ENCODE assay signal across 31 mouse cellular contexts in genomic region chr12:100953926-100954325, GRCm38 (mm10). TPM values are rescaled to one million over a fixed set of nuclear protein-coding genes. Genes with fewer than 3 reads are reported as not detected.
DNase-seq lines count a peak whose midpoint lies in the region; ATAC-seq and TF ChIP-seq lines count a peak whose summit lies in the region.
"Had no signal": no experiment of that assay in that cellular context is flagged by ENCODE, and none has a peak within 500 bp of the region (broad histone marks: within the 10 kb centered on the region; RNA-seq: fewer than 3 reads in every experiment).

No protein-coding gene starts in this region.

- no peak for TF ChIP-seq POLR2A in liver, adult 2 months (IDR thresholded peaks at IDR 0.05; ENCODE audit: extremely low read depth, insufficient read depth, low read length)

- no peak overlapping the region for H3K4me2 ChIP-seq in heart, embryonic 12.5 days
- H3K4me2 ChIP-seq in liver, postnatal 0 days (ENCODE audit: low read depth, low read length): no peak overlapping the region
- H3K4me2 ChIP-seq: embryonic facial prominence, embryonic 13.5 days; forebrain, embryonic 15.5 days; hindbrain, embryonic 13.5 days; limb, embryonic 12.5 days; lung, embryonic 14.5 days; midbrain, embryonic 15.5 days; neural tube, embryonic 13.5 days had no signal

- intact Hi-C loops in heart, postnatal 14 days (cut with DNase I): loop anchor here (2.0 kb wide), 1 partner anchor 17 kb away; no protein-coding TSS in a partner anchor

- no peak overlapping the region for H3K9ac ChIP-seq in heart, embryonic 12.5 days
- H3K9ac ChIP-seq in liver, adult 2 months (ENCODE audit: low read depth, low read length): no peak overlapping the region
- H3K9ac ChIP-seq in liver, postnatal 0 days (replicated peaks): no peak overlapping the region; the same call in 1 of the 2 replicates
- H3K9ac ChIP-seq: embryonic facial prominence, embryonic 13.5 days; forebrain, embryonic 15.5 days; hindbrain, embryonic 13.5 days; limb, embryonic 12.5 days; lung, embryonic 14.5 days; midbrain, embryonic 15.5 days; neural tube, embryonic 13.5 days had no signal

- peaks cover 24% of the 10 kb centered on the region for H3K4me1 ChIP-seq in heart, embryonic 12.5 days (replicated peaks)
- H3K4me1 ChIP-seq in brown adipose tissue, adult 24 weeks (ENCODE audit: control insufficient read depth, insufficient read depth, insufficient read length, low read length): peaks cover 29% of the 10 kb centered on the region
- peaks cover 2% of the 10 kb centered on the region; the same call in 1 of the 2 replicates for H3K4me1 ChIP-seq in liver, adult 2 months (ENCODE audit: control insufficient read depth, insufficient read depth, low read length)
- H3K4me1 ChIP-seq in liver, postnatal 0 days (ENCODE audit: insufficient read depth): peaks cover 48% of the 10 kb centered on the region

- no peak overlapping the region for H3K27ac ChIP-seq in heart, embryonic 12.5 days (ENCODE audit: poor library complexity, severe bottlenecking)
- H3K27ac ChIP-seq in brown adipose tissue, adult 24 weeks (replicated peaks; ENCODE audit: low read depth, low read length): peak overlapping the region; percentile 16; the same call in 1 of the 2 replicates
- H3K27ac ChIP-seq in liver, adult 2 months (replicated peaks; ENCODE audit: insufficient read depth, low read depth, low read length): no peak overlapping the region
- H3K27ac ChIP-seq in liver, postnatal 0 days (ENCODE audit: low read depth): peak overlapping the region; percentile 98; the same call in 1 of the 2 replicates
- H3K27ac ChIP-seq: embryonic facial prominence, embryonic 13.5 days; forebrain, embryonic 15.5 days; midbrain, embryonic 15.5 days; stomach, postnatal 0 days had no signal

- no peak overlapping the region for H3K4me3 ChIP-seq in heart, embryonic 12.5 days
- H3K4me3 ChIP-seq in brown adipose tissue, adult 24 weeks (ENCODE audit: insufficient read depth, low read depth, low read length): no peak overlapping the region
- H3K4me3 ChIP-seq in liver, adult 2 months (ENCODE audit: insufficient read depth, low read depth, low read length): no peak overlapping the region
- H3K4me3 ChIP-seq in liver, postnatal 0 days (ENCODE audit: low read depth, low read length): no peak overlapping the region
- H3K4me3 ChIP-seq: embryonic facial prominence, embryonic 13.5 days; forebrain, embryonic 15.5 days; hindbrain, embryonic 13.5 days; limb, embryonic 12.5 days; midbrain, embryonic 15.5 days; myocyte; neural tube, embryonic 13.5 days had no signal

- peak; percentile 49; the same call in 1 of the 2 replicates for ATAC-seq in heart, embryonic 12.5 days (ENCODE audit: insufficient number of reproducible peaks, low FRiP score)
- ATAC-seq in liver, postnatal 0 days: no peak
- ATAC-seq in cerebellum, adult (ENCODE audit: insufficient number of reproducible peaks, low FRiP score, low TSS enrichment): no peak
- ATAC-seq: forebrain, embryonic 15.5 days; inflammation-experienced regulatory T-cells, adult 6 months; midbrain, embryonic 15.5 days had no signal

- H3K36me3 ChIP-seq in heart, embryonic 12.5 days: no peaks in the 10 kb centered on the region
- H3K36me3 ChIP-seq in liver, adult 2 months (ENCODE audit: control insufficient read depth, insufficient read depth, low read length): no peaks in the 10 kb centered on the region
- peaks cover 19% of the 10 kb centered on the region for H3K36me3 ChIP-seq in liver, postnatal 0 days (replicated peaks; ENCODE audit: insufficient read depth, low read length)
- H3K36me3 ChIP-seq: embryonic facial prominence, embryonic 13.5 days; limb, embryonic 12.5 days; midbrain, embryonic 15.5 days had no signal

- WGBS in heart, embryonic 12.5 days: 54% methylated on average over 8 of the region's 8 CpGs
- WGBS in liver, adult 2 months: 47% methylated on average over 8 of the region's 8 CpGs
- 50% methylated on average over 8 of the region's 8 CpGs for WGBS in liver, postnatal 0 days (ENCODE audit: insufficient replicate concordance)

- no peaks in the 10 kb centered on the region for H3K79me2 ChIP-seq in liver, adult 2 months (ENCODE audit: control insufficient read depth, insufficient read depth, low read length)

- no peak for TF ChIP-seq CTCF in liver, adult 2 months (IDR thresholded peaks at IDR 0.05; ENCODE audit: low read depth, low read length)
- no peak for TF ChIP-seq CTCF in liver, postnatal 0 days (IDR thresholded peaks at IDR 0.05; ENCODE audit: low read depth)

- H3K9me3 ChIP-seq in heart, embryonic 12.5 days (replicated peaks): no peaks in the 10 kb centered on the region
- H3K9me3 ChIP-seq in liver, postnatal 0 days (ENCODE audit: low read length): no peaks in the 10 kb centered on the region
- H3K9me3 ChIP-seq: embryonic facial prominence, embryonic 13.5 days; forebrain, embryonic 15.5 days; hindbrain, embryonic 13.5 days; limb, embryonic 12.5 days; midbrain, embryonic 15.5 days; neural tube, embryonic 13.5 days had no signal

- no peak for TF ChIP-seq EP300 in liver, postnatal 0 days (IDR thresholded peaks at IDR 0.05; ENCODE audit: low read depth)

- DNase-seq in heart, postnatal 14 days: no peak
- DNase-seq in liver, adult 2 months (ENCODE audit: extremely low read depth, low read depth, low spot score): peak; percentile 7
- DNase-seq in liver, postnatal 0 days: peak; percentile 73
- no peak for DNase-seq in right cerebral cortex, postnatal 36 days (ENCODE audit: low spot score in 2 of 2)
- DNase-seq: adrenal gland, postnatal 14 days; cerebellum, adult 8-10 months; cerebellum, postnatal 36 days; embryo, embryonic 11 days; gastrocnemius, postnatal 14 days; heart, adult 18-20 months; heart, postnatal 36 days; kidney, adult 2 months; kidney, postnatal 14 days; layer of hippocampus, postnatal 36 days; lung, embryonic 14.5 days; lung, postnatal 4 days; right cerebral cortex, postnatal 4 days; thymus, adult 2 months; thymus, postnatal 4 days had no signal

- peaks cover 82% of the 10 kb centered on the region for H3K27me3 ChIP-seq in heart, embryonic 12.5 days (replicated peaks)
- no peaks in the 10 kb centered on the region for H3K27me3 ChIP-seq in liver, adult 2 months (ENCODE audit: control insufficient read depth, insufficient read depth, low read length)
- H3K27me3 ChIP-seq in liver, postnatal 0 days (ENCODE audit: insufficient read depth, low read length): no peaks in the 10 kb centered on the region
- H3K27me3 ChIP-seq: embryonic facial prominence, embryonic 13.5 days; forebrain, embryonic 15.5 days had no signal

RNA-seq across cellular contexts. Expression of gene Gpr68, which starts 45.9 kb away (rescaled TPM):
- 4.4 and 6.2 TPM in 2 replicates for polyA plus RNA-seq in heart, embryonic 12.5 days (2016; fragmentation: Nextera tagmentation; extraction: Ambion mirVana)
- under 1 TPM; 0.38 to 0.41 TPM for total RNA-seq in heart, postnatal 14 days (2021)
- not detected in 2 replicates for polyA plus RNA-seq in brown adipose tissue, adult 24 weeks (2012; ENCODE audit: insufficient read depth, insufficient read length, missing spikeins)
- total RNA-seq in liver, adult 2 months (2014; rRNA removed): 0.09 and 0.20 TPM in 2 replicates
- 0.28 and 0.85 TPM in 2 replicates for polyA plus RNA-seq in liver, adult 2 months (2012; rRNA removed)
- 0.12 and 0.33 TPM in 2 replicates for polyA plus RNA-seq in liver, postnatal 0 days (2015; fragmentation: Nextera tagmentation; extraction: Ambion mirVana)

Comparison
In these comparisons a context has a peak if more than half of its experiments do, and no peak if none do; other contexts are left out.
1. H3K27ac ChIP-seq: peak in brown adipose tissue, adult 24 weeks (single experiment) and liver, postnatal 0 days (single experiment); none in heart, embryonic 12.5 days (single experiment) and liver, adult 2 months (single experiment).
2. DNase-seq: peak in liver, adult 2 months (single experiment) and liver, postnatal 0 days (single experiment); none in heart, postnatal 14 days (0 of 2) and right cerebral cortex, postnatal 36 days (0 of 2).